Mouse (Mus musculus): ENCODE measurements around the gene Midn.

Midn gene

GRCm38 (mm10) chr10:80147719-80148601, at the start of gene Midn:
Gene Midn (plus strand): TSS chr10:80148272.
- no peak for DNase-seq (ENCODE audit: low spot score)

GRCm38 (mm10) chr10:80098630-80099029, 49.4 kb upstream of the Midn start:
- DNase-seq (ENCODE audit: low spot score) = no peak

GRCm38 (mm10) chr10:80100982-80101381, 47.1 kb upstream of the Midn start:
- peak; percentile 44 for DNase-seq (ENCODE audit: low spot score)

GRCm38 (mm10) chr10:80102216-80102915, 45.7 kb upstream of the Midn start:
- peak; percentile 77 for DNase-seq (ENCODE audit: low spot score)

- DNase-seq (ENCODE audit: low spot score) = peak; percentile 60
These were observed 45.0 kb upstream of the Midn start for GRCm38 (mm10) chr10:80103032-80103431.

- no peak for DNase-seq (ENCODE audit: low spot score)
These were observed 43.9 kb upstream of the Midn start for GRCm38 (mm10) chr10:80104181-80104580.

- no peak for DNase-seq (ENCODE audit: low spot score)
These were observed 42.6 kb upstream of the Midn start, which contains the start of gene Sbno2 for GRCm38 (mm10) chr10:80105460-80105859. Gene Sbno2 (minus strand): TSS chr10:80105571.

- no peak for DNase-seq (ENCODE audit: low spot score)
These were observed 42.1 kb upstream of the Midn start for GRCm38 (mm10) chr10:80105926-80106325.

- no peak for DNase-seq (ENCODE audit: low spot score)
These were observed 40.4 kb upstream of the Midn start for GRCm38 (mm10) chr10:80107678-80108077.

GRCm38 (mm10) chr10:80114341-80115284, 33.5 kb upstream of the Midn start:
- DNase-seq (ENCODE audit: low spot score) = peak; percentile 94

GRCm38 (mm10) chr10:80115290-80115943, 32.7 kb upstream of the Midn start, which contains the start of gene Stk11:
Gene Stk11 (plus strand): TSS chr10:80115803.
- peak; percentile 100 for DNase-seq (ENCODE audit: low spot score)

GRCm38 (mm10) chr10:80115944-80116335, 32.1 kb upstream of the Midn start:
- no peak for DNase-seq (ENCODE audit: low spot score)

GRCm38 (mm10) chr10:80116563-80116926, 31.5 kb upstream of the Midn start:
- no peak for DNase-seq (ENCODE audit: low spot score)

GRCm38 (mm10) chr10:80116927-80117691, 31.0 kb upstream of the Midn start:
- DNase-seq (ENCODE audit: low spot score) = peak; percentile 77

- no peak for DNase-seq (ENCODE audit: low spot score)
These were observed 30.3 kb upstream of the Midn start for GRCm38 (mm10) chr10:80117736-80118135.

- no peak for DNase-seq (ENCODE audit: low spot score)
These were observed 29.5 kb upstream of the Midn start for GRCm38 (mm10) chr10:80118552-80118951.

- DNase-seq (ENCODE audit: low spot score) = no peak
These were observed 27.9 kb upstream of the Midn start for GRCm38 (mm10) chr10:80120146-80120545.

- no peak for DNase-seq (ENCODE audit: low spot score)
These were observed 26.4 kb upstream of the Midn start for GRCm38 (mm10) chr10:80121639-80122038.

- DNase-seq (ENCODE audit: low spot score) = peak; percentile 71
These were observed 24.0 kb upstream of the Midn start for GRCm38 (mm10) chr10:80123932-80124562.

GRCm38 (mm10) chr10:80127920-80128319, 20.2 kb upstream of the Midn start:
- DNase-seq (ENCODE audit: low spot score) = no peak

Data from c-Kit-positive CD71-positive TER-119-positive erythroid progenitor cells, embryonic 14.5 days (primary cell).